Mouse (Mus musculus) forelimb bud, embryonic 11.5 days (tissue): Measurements from ENCODE around the gene Exosc10.

Experiments
- DNase-seq: peaks from one replicate; pipeline ENCODE4 v3.0.0-alpha.2; 2012; ENCODE audit warnings: low read depth, low spot score

Exosc10 gene

GRCm38 (mm10) chr4:148558297-148559000 is at the start of gene Exosc10:
TSS of gene Exosc10 (plus strand) at chr4:148558429.
- DNase-seq = peak; percentile 86

- no peak for DNase-seq
These were observed 48.7 kb upstream of the Exosc10 start for GRCm38 (mm10) chr4:148509450-148510084.

GRCm38 (mm10) chr4:148510691-148511090 is 47.5 kb upstream of the Exosc10 start:
- no peak for DNase-seq

GRCm38 (mm10) chr4:148511334-148511733 is 46.9 kb upstream of the Exosc10 start:
- no peak for DNase-seq

- no peak for DNase-seq
These were observed 45.1 kb upstream of the Exosc10 start for GRCm38 (mm10) chr4:148513021-148513559.

- no peak for DNase-seq
These were observed 42.9 kb upstream of the Exosc10 start for GRCm38 (mm10) chr4:148515313-148515712.

GRCm38 (mm10) chr4:148517809-148518208 is 40.4 kb upstream of the Exosc10 start:
- no peak for DNase-seq

GRCm38 (mm10) chr4:148518235-148518795 is 39.9 kb upstream of the Exosc10 start:
- DNase-seq = no peak

- DNase-seq = peak; percentile 9
These were observed 34.7 kb upstream of the Exosc10 start for GRCm38 (mm10) chr4:148523538-148523937.

GRCm38 (mm10) chr4:148527158-148527910 is 30.9 kb upstream of the Exosc10 start:
- no peak for DNase-seq

GRCm38 (mm10) chr4:148530351-148530750 is 27.9 kb upstream of the Exosc10 start:
- no peak for DNase-seq

- DNase-seq = no peak
These were observed 27.5 kb upstream of the Exosc10 start for GRCm38 (mm10) chr4:148530778-148531177.

- no peak for DNase-seq
These were observed 26.9 kb upstream of the Exosc10 start for GRCm38 (mm10) chr4:148531341-148531740.

- DNase-seq = no peak
These were observed 25.7 kb upstream of the Exosc10 start for GRCm38 (mm10) chr4:148532516-148532915.

GRCm38 (mm10) chr4:148533613-148534328 is 24.5 kb upstream of the Exosc10 start:
- no peak for DNase-seq

- DNase-seq = no peak
These were observed 22.4 kb upstream of the Exosc10 start for GRCm38 (mm10) chr4:148535876-148536275.

GRCm38 (mm10) chr4:148549106-148549505 is 9.1 kb upstream of the Exosc10 start:
- DNase-seq = no peak

- no peak for DNase-seq
These were observed 463 bp upstream of the Exosc10 start for GRCm38 (mm10) chr4:148557766-148558165.

GRCm38 (mm10) chr4:148562676-148563075 is 4.4 kb downstream of the Exosc10 start:
- DNase-seq = no peak

- DNase-seq = no peak
These were observed 5.4 kb downstream of the Exosc10 start for GRCm38 (mm10) chr4:148563595-148563994.

GRCm38 (mm10) chr4:148570138-148570537 is 11.9 kb downstream of the Exosc10 start:
- no peak for DNase-seq
